Mouse (Mus musculus): ENCODE measurements around the gene Gm10408. TPM values are rescaled to one million over a fixed set of nuclear protein-coding genes. Genes with fewer than 3 reads are reported as not detected.
"Not testable (repeated sequence)": the region's sequence is repeated elsewhere in the genome, so short reads cannot be mapped to it uniquely, and the experiment has no call there.

Gm10408 gene
- not detected in 2 replicates for polyA plus RNA-seq (2014; fragmentation: Nextera tagmentation; extraction: Ambion mirVana)

DNA sequence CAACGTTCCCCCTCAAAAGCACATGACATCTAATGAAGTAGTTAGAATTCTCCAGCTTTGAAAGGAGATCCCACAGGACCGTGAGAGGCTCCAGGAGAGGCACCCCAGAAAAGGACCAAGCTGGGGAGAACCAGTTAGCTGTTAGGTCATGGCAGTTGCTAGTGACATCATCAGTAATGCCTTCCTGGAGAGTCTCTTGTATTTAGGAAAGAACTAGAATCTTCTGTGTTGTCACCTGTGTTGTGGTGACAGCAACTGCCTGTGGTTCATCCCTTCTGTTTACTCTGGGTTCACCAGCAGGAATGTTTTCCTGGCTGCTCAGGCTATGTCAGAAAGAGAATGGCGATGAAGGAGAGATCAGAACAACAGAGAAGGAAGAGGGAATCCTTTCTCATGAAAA, at the start of gene Gm10408:
Gm10408 (plus strand) TSS at position 301 of the 400 bp plus-strand sequence.
- not testable (repeated sequence) for H3K27ac ChIP-seq (ENCODE audit: low read depth); H3K9ac ChIP-seq (ENCODE audit: low read length); H3K4me2 ChIP-seq (ENCODE audit: low read length); H3K27me3 ChIP-seq (replicated peaks; ENCODE audit: control insufficient read depth, insufficient read depth, low read length); H3K9me3 ChIP-seq (ENCODE audit: control insufficient read depth, low read length); H3K4me1 ChIP-seq (replicated peaks; ENCODE audit: control insufficient read depth, insufficient read depth, low read length); H3K4me3 ChIP-seq (ENCODE audit: low read depth, low read length); ATAC-seq (replicated peaks; ENCODE audit: low FRiP score, low TSS enrichment, low read depth); H3K36me3 ChIP-seq (ENCODE audit: control insufficient read depth, insufficient read depth, low read length); DNase-seq (ENCODE audit: low spot score)
- WGBS = no CpG with 5 or more reads among the region's 3 CpGs

DNA sequence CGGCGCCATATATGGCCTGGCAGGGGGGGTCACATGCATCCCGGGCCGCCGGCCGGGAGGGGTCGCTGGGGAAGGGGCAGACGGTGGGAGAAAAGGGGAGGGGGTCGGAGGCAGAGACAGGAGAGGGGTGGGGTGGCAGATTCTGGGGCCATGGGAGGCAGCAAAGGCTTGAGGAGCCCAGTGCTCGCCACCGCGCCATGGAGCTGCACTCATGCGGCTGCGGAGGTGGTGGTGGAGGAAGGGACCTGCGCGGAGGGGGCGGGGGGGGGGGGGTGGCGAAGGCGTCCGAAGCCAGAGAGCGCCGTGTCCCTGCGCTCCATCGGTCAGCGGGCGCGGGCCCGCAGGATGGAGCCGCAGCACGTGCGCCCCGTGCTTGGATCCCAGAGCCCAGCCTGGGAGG, 36.9 kb upstream of the Gm10408 start, which contains the start of gene Gm10409:
Gm10409 (plus strand) TSS at position 301 of the 400 bp plus-strand sequence.
- DNase-seq (ENCODE audit: low spot score); H3K9ac ChIP-seq (ENCODE audit: low read length); H3K27me3 ChIP-seq (replicated peaks; ENCODE audit: control insufficient read depth, insufficient read depth, low read length); H3K27ac ChIP-seq (ENCODE audit: low read depth); H3K4me2 ChIP-seq (ENCODE audit: low read length); H3K4me1 ChIP-seq (replicated peaks; ENCODE audit: control insufficient read depth, insufficient read depth, low read length); ATAC-seq (replicated peaks; ENCODE audit: low FRiP score, low TSS enrichment, low read depth); H3K36me3 ChIP-seq (ENCODE audit: control insufficient read depth, insufficient read depth, low read length); H3K9me3 ChIP-seq (ENCODE audit: control insufficient read depth, low read length); H3K4me3 ChIP-seq (ENCODE audit: low read depth, low read length): not testable (repeated sequence)
- WGBS = no CpG with 5 or more reads among the region's 32 CpGs

DNA sequence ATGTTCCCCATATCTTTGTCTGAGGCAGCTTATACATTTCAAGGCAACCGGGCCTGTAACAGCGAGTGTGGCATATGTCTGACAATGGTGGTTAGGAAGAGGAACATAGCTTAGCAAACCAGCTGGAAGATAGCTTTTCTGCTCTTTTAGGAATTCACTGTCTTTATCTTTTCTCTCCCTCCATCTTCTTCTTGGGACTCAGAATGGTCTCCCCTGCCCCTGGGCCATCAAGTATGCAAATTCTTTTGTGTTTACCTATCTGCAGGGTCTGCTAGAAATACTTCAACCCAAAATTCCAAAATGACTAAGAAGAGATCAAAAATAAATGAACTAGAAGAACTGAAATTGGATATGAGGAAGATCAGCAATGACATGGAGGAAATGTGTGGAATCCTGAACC, 21.4 kb upstream of the Gm10408 start, which contains the start of gene Gm3005:
Gm3005 (plus strand) TSS at position 301 of the 400 bp plus-strand sequence.
- H3K4me1 ChIP-seq (replicated peaks; ENCODE audit: control insufficient read depth, insufficient read depth, low read length); H3K27ac ChIP-seq (ENCODE audit: low read depth); H3K4me3 ChIP-seq (ENCODE audit: low read depth, low read length); DNase-seq (ENCODE audit: low spot score); H3K36me3 ChIP-seq (ENCODE audit: control insufficient read depth, insufficient read depth, low read length); H3K9me3 ChIP-seq (ENCODE audit: control insufficient read depth, low read length); H3K9ac ChIP-seq (ENCODE audit: low read length); H3K27me3 ChIP-seq (replicated peaks; ENCODE audit: control insufficient read depth, insufficient read depth, low read length); H3K4me2 ChIP-seq (ENCODE audit: low read length); ATAC-seq (replicated peaks; ENCODE audit: low FRiP score, low TSS enrichment, low read depth): not testable (repeated sequence)
- no CpG with 5 or more reads among the region's 2 CpGs for WGBS

Other genes with a start within 250 kb of the Gm10408 start
- 3.9 and 5.8 TPM in 2 replicates for gene D830030K20Rik, start 240.9 kb upstream of the Gm10408 start, polyA plus RNA-seq (2014; fragmentation: Nextera tagmentation; extraction: Ambion mirVana)
- not detected in 2 replicates for gene Gm2956, start 116.8 kb upstream of the Gm10408 start, polyA plus RNA-seq (2014; fragmentation: Nextera tagmentation; extraction: Ambion mirVana)
- gene Gm10413, start 54.3 kb upstream of the Gm10408 start, polyA plus RNA-seq (2014; fragmentation: Nextera tagmentation; extraction: Ambion mirVana) = not detected in 2 replicates
- gene Gm10409, start 36.8 kb upstream of the Gm10408 start, polyA plus RNA-seq (2014; fragmentation: Nextera tagmentation; extraction: Ambion mirVana) = 0.73 and 1.9 TPM in 2 replicates
- 1.1 and 1.6 TPM in 2 replicates for gene Gm3005, start 21.3 kb upstream of the Gm10408 start, polyA plus RNA-seq (2014; fragmentation: Nextera tagmentation; extraction: Ambion mirVana)
- not detected in 2 replicates for gene Gm3012, start 185.1 kb downstream of the Gm10408 start, polyA plus RNA-seq (2014; fragmentation: Nextera tagmentation; extraction: Ambion mirVana)
- 0.73 and 1.9 TPM in 2 replicates for gene Gm3020, start 202.7 kb downstream of the Gm10408 start, polyA plus RNA-seq (2014; fragmentation: Nextera tagmentation; extraction: Ambion mirVana)
- not detected in 2 replicates for gene Gm3043, start 239.4 kb downstream of the Gm10408 start, polyA plus RNA-seq (2014; fragmentation: Nextera tagmentation; extraction: Ambion mirVana)